Mouse (Mus musculus): Measurements from ENCODE around the gene Lrrc10. TPM values are rescaled to one million over a fixed set of nuclear protein-coding genes. Genes with fewer than 3 reads are reported as not detected.
"Not testable (repeated sequence)": the region's sequence is repeated elsewhere in the genome, so short reads cannot be mapped to it uniquely, and the experiment has no call there.

The Lrrc10 gene
- polyA plus RNA-seq, 1 experiment from 2014 or later: not detected

- no peaks in the 10 kb centered on the region for H3K4me1 ChIP-seq (replicated peaks)
- no peaks in the 10 kb centered on the region for H3K27me3 ChIP-seq
- DNase-seq: no peak
- peaks cover 12% of the 10 kb centered on the region; the same call in 1 of the 2 replicates for H3K9me3 ChIP-seq (replicated peaks)
- no peak overlapping the region for H3K9ac ChIP-seq
- no peak overlapping the region for H3K4me2 ChIP-seq
- no peak overlapping the region for H3K4me3 ChIP-seq (replicated peaks)
- ATAC-seq (ENCODE audit: low read depth): no peak
- H3K27ac ChIP-seq: no peak overlapping the region
- 84% methylated on average over 5 of the region's 5 CpGs for WGBS (ENCODE audit: insufficient replicate concordance)
- no peaks in the 10 kb centered on the region for H3K36me3 ChIP-seq
Observed at GRCm38 (mm10) chr10:117014565-117014964, 30.6 kb upstream of the Lrrc10 start.

- peaks cover 12% of the 10 kb centered on the region; the same call in 1 of the 2 replicates for H3K9me3 ChIP-seq (replicated peaks)
- no peaks in the 10 kb centered on the region for H3K4me1 ChIP-seq (replicated peaks)
- peaks cover 15% of the 10 kb centered on the region for H3K27me3 ChIP-seq
- WGBS (ENCODE audit: insufficient replicate concordance): 70% methylated on average over 7 of the region's 7 CpGs
- no peak overlapping the region for H3K4me3 ChIP-seq (replicated peaks)
- no peak overlapping the region for H3K27ac ChIP-seq
- no peak overlapping the region for H3K4me2 ChIP-seq
- ATAC-seq (ENCODE audit: low read depth) (no peak), DNase-seq (no peak)
- no peaks in the 10 kb centered on the region for H3K36me3 ChIP-seq
- no peak overlapping the region for H3K9ac ChIP-seq
Observed at GRCm38 (mm10) chr10:117018281-117018840, 26.8 kb upstream of the Lrrc10 start.

- no peak overlapping the region for H3K27ac ChIP-seq
- H3K4me1 ChIP-seq (replicated peaks): no peaks in the 10 kb centered on the region
- peaks cover 29% of the 10 kb centered on the region for H3K27me3 ChIP-seq
- DNase-seq (no peak), ATAC-seq (ENCODE audit: low read depth) (no peak)
- no peak overlapping the region for H3K4me3 ChIP-seq (replicated peaks)
- H3K9ac ChIP-seq: no peak overlapping the region
- no peaks in the 10 kb centered on the region for H3K36me3 ChIP-seq
- no peak overlapping the region for H3K4me2 ChIP-seq
- peaks cover 12% of the 10 kb centered on the region; the same call in 1 of the 2 replicates for H3K9me3 ChIP-seq (replicated peaks)
- 51% methylated on average over 21 of the region's 21 CpGs for WGBS (ENCODE audit: insufficient replicate concordance)
Observed at GRCm38 (mm10) chr10:117021020-117021754, 24.0 kb upstream of the Lrrc10 start.

GRCm38 (mm10) chr10:117023693-117024092, 21.4 kb upstream of the Lrrc10 start:
- Histone ChIP-seq H3K9me3 (replicated peaks) (no peaks in the 10 kb centered on the region), H3K4me3 (replicated peaks) (no peak overlapping the region), H3K9ac (no peak overlapping the region), H3K4me1 (replicated peaks) (no peaks in the 10 kb centered on the region), H3K36me3 (no peaks in the 10 kb centered on the region), H3K27ac (no peak overlapping the region), H3K27me3 (peaks cover 29% of the 10 kb centered on the region), H3K4me2 (peak overlapping the region; percentile 30)
- ATAC-seq (ENCODE audit: low read depth) (no peak), DNase-seq (no peak)
- whole genome bisulfite sequencing (ENCODE audit: insufficient replicate concordance): 27% methylated on average over 16 of the region's 16 CpGs

- peaks cover 29% of the 10 kb centered on the region for H3K27me3 ChIP-seq
- H3K4me2 ChIP-seq; ATAC-seq (ENCODE audit: low read depth); DNase-seq; H3K4me1 ChIP-seq (replicated peaks); H3K4me3 ChIP-seq (replicated peaks); H3K9ac ChIP-seq; H3K9me3 ChIP-seq (replicated peaks); H3K27ac ChIP-seq; H3K36me3 ChIP-seq: not testable (repeated sequence)
Observed at GRCm38 (mm10) chr10:117025776-117026175, 19.4 kb upstream of the Lrrc10 start.

GRCm38 (mm10) chr10:117026176-117026575, 19.0 kb upstream of the Lrrc10 start:
- ATAC-seq (ENCODE audit: low read depth) (no peak), DNase-seq (no peak)
- H3K27ac ChIP-seq: no peak overlapping the region
- H3K27me3 ChIP-seq: peaks cover 26% of the 10 kb centered on the region
- no peak overlapping the region for H3K4me2 ChIP-seq
- no peaks in the 10 kb centered on the region for H3K36me3 ChIP-seq
- no peak overlapping the region for H3K9ac ChIP-seq
- no peak overlapping the region for H3K4me3 ChIP-seq (replicated peaks)
- no peaks in the 10 kb centered on the region for H3K9me3 ChIP-seq (replicated peaks)
- WGBS (ENCODE audit: insufficient replicate concordance): 70% methylated on average over 8 of the region's 8 CpGs
- H3K4me1 ChIP-seq (replicated peaks): no peaks in the 10 kb centered on the region

GRCm38 (mm10) chr10:117031160-117031559, 14.0 kb upstream of the Lrrc10 start:
- no peaks in the 10 kb centered on the region for H3K4me1 ChIP-seq (replicated peaks)
- DNase-seq (no peak), ATAC-seq (ENCODE audit: low read depth) (no peak)
- WGBS (ENCODE audit: insufficient replicate concordance): 76% methylated on average over 3 of the region's 3 CpGs
- H3K27ac ChIP-seq: no peak overlapping the region
- H3K4me3 ChIP-seq (replicated peaks): no peak overlapping the region
- H3K4me2 ChIP-seq: no peak overlapping the region
- H3K9ac ChIP-seq: no peak overlapping the region
- H3K27me3 ChIP-seq: no peaks in the 10 kb centered on the region
- no peaks in the 10 kb centered on the region for H3K9me3 ChIP-seq (replicated peaks)
- H3K36me3 ChIP-seq: no peaks in the 10 kb centered on the region

GRCm38 (mm10) chr10:117033785-117034184, 11.4 kb upstream of the Lrrc10 start:
- 15% methylated on average over 8 of the region's 8 CpGs for WGBS (ENCODE audit: insufficient replicate concordance)
- no peak for ATAC-seq (ENCODE audit: low read depth)

GRCm38 (mm10) chr10:117040355-117040754, 4.8 kb upstream of the Lrrc10 start:
- Histone ChIP-seq H3K4me2 (no peak overlapping the region), H3K27ac (no peak overlapping the region), H3K36me3 (no peaks in the 10 kb centered on the region), H3K27me3 (peaks cover 3% of the 10 kb centered on the region), H3K9ac (no peak overlapping the region), H3K4me1 (replicated peaks) (peaks cover 13% of the 10 kb centered on the region), H3K9me3 (replicated peaks) (no peaks in the 10 kb centered on the region), H3K4me3 (replicated peaks) (no peak overlapping the region)
- ATAC-seq (ENCODE audit: low read depth) (no peak), DNase-seq (no peak)
- WGBS (ENCODE audit: insufficient replicate concordance): 49% methylated on average over 6 of the region's 6 CpGs

More at GRCm38 (mm10) chr10:117033785-117034184, 11.4 kb upstream of the Lrrc10 start:
- no peak overlapping the region for H3K4me2 ChIP-seq
- no peak overlapping the region for H3K4me3 ChIP-seq (replicated peaks)
- H3K9ac ChIP-seq: no peak overlapping the region
- no peaks in the 10 kb centered on the region for H3K9me3 ChIP-seq (replicated peaks)
- H3K36me3 ChIP-seq: no peaks in the 10 kb centered on the region
- no peaks in the 10 kb centered on the region for H3K27me3 ChIP-seq
- DNase-seq: peak; percentile 47
- no peak overlapping the region for H3K27ac ChIP-seq
- H3K4me1 ChIP-seq (replicated peaks): no peaks in the 10 kb centered on the region

GRCm38 (mm10) chr10:117042295-117042694, 2.8 kb upstream of the Lrrc10 start:
- 49% methylated on average over 14 of the region's 14 CpGs for WGBS (ENCODE audit: insufficient replicate concordance)
- Histone ChIP-seq H3K4me3 (replicated peaks) (no peak overlapping the region), H3K9ac (no peak overlapping the region), H3K27me3 (peaks cover 15% of the 10 kb centered on the region), H3K9me3 (replicated peaks) (no peaks in the 10 kb centered on the region), H3K27ac (no peak overlapping the region), H3K36me3 (no peaks in the 10 kb centered on the region), H3K4me2 (no peak overlapping the region), H3K4me1 (replicated peaks) (peaks cover 16% of the 10 kb centered on the region)
- ATAC-seq (ENCODE audit: low read depth) (no peak), DNase-seq (no peak)

- not testable (repeated sequence) for H3K9me3 ChIP-seq (replicated peaks); H3K4me3 ChIP-seq (replicated peaks); H3K36me3 ChIP-seq; H3K9ac ChIP-seq; H3K27ac ChIP-seq
- peaks cover 15% of the 10 kb centered on the region for H3K27me3 ChIP-seq
- H3K4me2 ChIP-seq: peak overlapping the region; percentile 36
- peak; percentile 49 for ATAC-seq (ENCODE audit: low read depth)
- H3K4me1 ChIP-seq (replicated peaks): peaks cover 16% of the 10 kb centered on the region
- whole genome bisulfite sequencing (ENCODE audit: insufficient replicate concordance): 30% methylated on average over 16 of the region's 16 CpGs
- DNase-seq: peak; percentile 42
Observed at GRCm38 (mm10) chr10:117043497-117044166, 1.5 kb upstream of the Lrrc10 start.
